Mouse (Mus musculus) thymus, adult 2 months (tissue): ENCODE measurements around the gene Rhod.

ENCODE experiments used
- CTCF ChIP-seq: fragments of 200-500 bp; IDR thresholded peaks from 2 replicates; pipeline ENCODE4 v1.5.1; 2012; ENCODE audit warnings: mild to moderate bottlenecking, control low read depth, low read length, moderate library complexity, borderline replicate concordance; ENCODE audit not compliant: control insufficient read depth, poor library complexity, insufficient read depth; ENCODE audit errors: extremely low read depth
- POLR2A ChIP-seq: fragments of 200-500 bp; IDR thresholded peaks from 2 replicates; pipeline ENCODE4 v1.6.1; 2012; ENCODE audit warnings: mild to moderate bottlenecking, low read length, control low read depth, moderate library complexity; ENCODE audit not compliant: control insufficient read depth, poor library complexity, insufficient read depth; ENCODE audit errors: extremely low read depth

GRCm38 (mm10) chr19:4464666-4465065, 25.4 kb upstream of the Rhod start:
- TF ChIP-seq POLR2A (no peak), CTCF (no peak)
